Mouse (Mus musculus): Measurements from ENCODE around the gene Ppard. TPM values are rescaled to one million over a fixed set of nuclear protein-coding genes. Genes with fewer than 3 reads are reported as not detected.

Gene Ppard
- polyA plus RNA-seq, 1 experiment, result 27.1 TPM

DNA sequence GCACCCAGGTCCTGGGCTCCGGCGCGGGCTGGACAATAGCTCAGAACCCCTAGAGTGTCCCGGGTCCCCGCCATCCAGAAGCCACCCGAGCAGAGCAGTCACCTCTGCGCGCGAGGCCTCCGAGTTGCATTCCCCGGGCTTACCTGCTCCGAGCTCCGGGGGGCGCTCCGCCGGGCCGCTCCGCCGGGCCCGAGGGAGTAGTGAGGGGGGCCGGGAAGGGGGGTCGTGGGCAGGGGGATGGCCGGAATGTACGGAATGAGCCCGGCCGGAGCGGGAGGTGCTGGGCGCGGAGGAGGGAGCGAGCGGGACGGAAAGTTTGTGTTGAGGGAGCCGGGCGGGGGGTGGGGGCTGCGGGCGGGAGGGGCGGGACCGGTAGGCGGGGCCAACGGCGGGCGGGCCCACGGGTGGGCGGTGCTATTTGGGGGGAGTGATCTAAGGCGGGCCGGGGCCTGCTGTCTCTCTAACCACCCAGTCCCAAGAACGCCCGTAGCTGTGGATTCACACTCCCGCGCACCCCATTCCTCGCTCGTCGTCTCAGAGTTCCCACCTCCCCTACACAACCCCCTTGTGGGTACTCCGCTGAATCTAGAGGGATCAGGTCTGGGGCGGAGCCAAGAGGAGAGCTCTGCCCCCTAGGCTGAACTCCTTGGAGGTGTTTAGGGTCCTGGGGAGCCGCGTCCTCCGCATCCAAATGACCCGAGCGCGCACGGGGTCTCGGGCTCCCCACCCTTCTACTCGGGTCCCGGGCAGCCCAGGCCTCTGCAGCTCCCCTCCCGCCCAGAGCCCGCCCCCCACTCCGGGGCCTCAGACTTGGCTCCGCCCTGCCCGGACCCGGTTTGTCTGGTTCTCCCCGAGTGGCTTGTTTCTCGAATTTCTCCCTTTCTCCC lies 118.2 kb downstream of the Ppard start, which contains the start of gene Tead3:
Gene Tead3, minus strand, starts transcription at position 352 of the 887 bp plus-strand sequence.
- TF ChIP-seq CTCF (IDR thresholded peaks at IDR 0.05; ENCODE audit: borderline replicate concordance, insufficient read depth, low read depth, low read length) (no peak), POLR2A (IDR thresholded peaks at IDR 0.05; ENCODE audit: borderline replicate concordance, insufficient read depth, low read length) (no peak)
- WGBS, result under 1% methylated on average over 60 of the region's 73 CpGs
- Histone ChIP-seq H3K27me3 (ENCODE audit: control insufficient read depth, insufficient read depth, low read length) (peaks cover 7% of the 10 kb centered on the region; the same call in 1 of the 2 replicates), H3K27ac (ENCODE audit: insufficient read depth, low read length) (no peak within 1 kb of the TSS), H3K4me1 (ENCODE audit: control insufficient read depth, insufficient read depth, low read length) (no peaks in the 10 kb centered on the region), H3K4me3 (replicated peaks; ENCODE audit: insufficient read depth, low read depth, low read length) (peak within 1 kb of the TSS; percentile 41)
- no peak for DNase-seq

Other genes with a start within 250 kb of the Ppard start
- gene Tcp11, start 152.1 kb upstream of the Ppard start, polyA plus RNA-seq (2012; rRNA removed), result 0.43 and 0.70 TPM in 2 replicates
- 1.6 and 1.9 TPM in 2 replicates for gene Scube3, start 90.6 kb upstream of the Ppard start, polyA plus RNA-seq (2012; rRNA removed)
- 71.9 and 77.1 TPM in 2 replicates for gene Zfp523, start 55.6 kb upstream of the Ppard start, polyA plus RNA-seq (2012; rRNA removed)
- 4.2 and 5.4 TPM in 2 replicates for gene Def6, start 24.9 kb upstream of the Ppard start, polyA plus RNA-seq (2012; rRNA removed)
- gene Fance, start 80.8 kb downstream of the Ppard start, polyA plus RNA-seq (2012; rRNA removed), result 16.5 and 18.4 TPM in 2 replicates
- 808 and 827 TPM in 2 replicates for gene Rpl10a, start 95.8 kb downstream of the Ppard start, polyA plus RNA-seq (2012; rRNA removed)
- 2.3 and 3.2 TPM in 2 replicates for gene Tead3, start 118.1 kb downstream of the Ppard start, polyA plus RNA-seq (2012; rRNA removed)
- 0.29 TPM in 1 of 2 replicates, not detected in the other for gene Tulp1, start 132.5 kb downstream of the Ppard start, polyA plus RNA-seq (2012; rRNA removed)